Comparison of ENCODE assay signal across 8 mouse cellular contexts in the genomic region with DNA sequence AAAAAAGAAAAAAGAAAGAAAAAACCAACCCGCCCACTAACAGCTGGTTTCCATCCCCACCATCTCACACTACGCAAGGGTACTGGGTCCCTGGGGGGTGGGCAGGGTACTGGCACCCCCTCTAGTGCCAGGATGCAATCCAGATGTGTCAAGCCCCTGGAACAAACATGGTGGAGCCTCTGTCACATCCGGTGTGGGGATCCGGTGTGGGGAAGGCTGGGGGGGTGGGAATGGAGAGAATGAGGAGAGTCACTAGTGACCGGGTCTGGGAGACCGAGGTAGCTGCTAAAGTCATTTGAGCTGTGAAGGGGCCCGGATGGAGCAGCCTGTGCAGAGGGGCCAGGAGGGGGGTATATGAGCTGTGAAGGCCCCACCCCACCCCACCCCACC. TPM values are rescaled to one million over a fixed set of nuclear protein-coding genes. Genes with fewer than 3 reads are reported as not detected.
A peak's percentile ranks its signal among the peaks of the same experiment; 100 is the strongest.
DNase-seq lines count a peak whose midpoint lies in the region; ATAC-seq lines count a peak whose summit lies in the region.

No protein-coding gene starts in this region.

- H3K4me2 ChIP-seq in midbrain, embryonic 16.5 days (ENCODE audit: low read length), result no peak overlapping the region
- peak overlapping the region; percentile 91 for H3K4me2 ChIP-seq in intestine, embryonic 15.5 days (replicated peaks)
- H3K4me2 ChIP-seq in stomach, embryonic 14.5 days (replicated peaks; ENCODE audit: low read depth, low read length), result peak overlapping the region; percentile 79

- peaks cover 49% of the 10 kb centered on the region for H3K4me1 ChIP-seq in midbrain, embryonic 10.5 days
- peaks cover 11% of the 10 kb centered on the region; the same call in 1 of the 2 replicates for H3K4me1 ChIP-seq in midbrain, embryonic 16.5 days (ENCODE audit: control insufficient read depth, insufficient read depth, low read length)
- peaks cover 35% of the 10 kb centered on the region for H3K4me1 ChIP-seq in intestine, embryonic 15.5 days (replicated peaks)
- peaks cover 41% of the 10 kb centered on the region for H3K4me1 ChIP-seq in stomach, embryonic 14.5 days (ENCODE audit: control insufficient read depth, insufficient read depth, low read length)

- ATAC-seq in midbrain, embryonic 16.5 days, result no peak
- ATAC-seq in intestine, embryonic 15.5 days, result peak; percentile 5
- peak; percentile 48 for ATAC-seq in stomach, embryonic 14.5 days (ENCODE audit: insufficient number of reproducible peaks, insufficient read depth, low FRiP score, low read depth)

- no peak overlapping the region for H3K9ac ChIP-seq in midbrain, embryonic 16.5 days (ENCODE audit: low read depth, low read length)
- H3K9ac ChIP-seq in intestine, embryonic 15.5 days, result no peak overlapping the region
- H3K9ac ChIP-seq in stomach, embryonic 14.5 days (replicated peaks; ENCODE audit: low read depth, low read length), result peak overlapping the region; percentile 18; the same call in 1 of the 2 replicates

- peak overlapping the region; percentile 76 for H3K27ac ChIP-seq in midbrain, embryonic 10.5 days (replicated peaks)
- H3K27ac ChIP-seq in midbrain, embryonic 16.5 days (ENCODE audit: low read length), result no peak overlapping the region
- H3K27ac ChIP-seq in intestine, embryonic 15.5 days, result peak overlapping the region; percentile 86
- H3K27ac ChIP-seq in stomach, embryonic 14.5 days (ENCODE audit: low read length), result peak overlapping the region; percentile 97

- intact Hi-C loops in left cerebral cortex, postnatal 4 days (cut with DNase I), result no loop called here

- H3K9me3 ChIP-seq in midbrain, embryonic 10.5 days (replicated peaks), result no peaks in the 10 kb centered on the region
- no peaks in the 10 kb centered on the region for H3K9me3 ChIP-seq in midbrain, embryonic 16.5 days (replicated peaks; ENCODE audit: control insufficient read depth, low read length, poor library complexity, severe bottlenecking)
- H3K9me3 ChIP-seq in intestine, embryonic 15.5 days, result no peaks in the 10 kb centered on the region
- H3K9me3 ChIP-seq in stomach, embryonic 14.5 days (ENCODE audit: control insufficient read depth, low read depth, low read length), result no peaks in the 10 kb centered on the region

- peaks cover 14% of the 10 kb centered on the region for H3K27me3 ChIP-seq in midbrain, embryonic 10.5 days (ENCODE audit: low read depth, poor library complexity, severe bottlenecking)
- H3K27me3 ChIP-seq in midbrain, embryonic 16.5 days (ENCODE audit: control insufficient read depth, insufficient read depth, low read depth, low read length), result no peaks in the 10 kb centered on the region
- H3K27me3 ChIP-seq in intestine, embryonic 15.5 days (replicated peaks), result no peaks in the 10 kb centered on the region
- no peaks in the 10 kb centered on the region for H3K27me3 ChIP-seq in stomach, embryonic 14.5 days (ENCODE audit: control insufficient read depth, insufficient read depth, low read length)

- peaks cover 23% of the 10 kb centered on the region for H3K36me3 ChIP-seq in midbrain, embryonic 10.5 days
- H3K36me3 ChIP-seq in midbrain, embryonic 16.5 days (ENCODE audit: control insufficient read depth, insufficient read depth, low read length), result no peaks in the 10 kb centered on the region
- H3K36me3 ChIP-seq in intestine, embryonic 15.5 days, result peaks cover 20% of the 10 kb centered on the region
- peaks cover 25% of the 10 kb centered on the region for H3K36me3 ChIP-seq in stomach, embryonic 14.5 days (ENCODE audit: control insufficient read depth, insufficient read depth, low read length)

- WGBS in midbrain, embryonic 10.5 days, result 77% methylated on average over 7 of the region's 7 CpGs
- WGBS in midbrain, embryonic 16.5 days, result 83% methylated on average over 7 of the region's 7 CpGs
- WGBS in intestine, embryonic 15.5 days, result 40% methylated on average over 7 of the region's 7 CpGs
- WGBS in stomach, embryonic 14.5 days, result 30% methylated on average over 7 of the region's 7 CpGs

- peak; percentile 17 for DNase-seq in midbrain, embryonic 10.5 days (ENCODE audit: low spot score)
- DNase-seq in gastrocnemius, postnatal 25 days, result peak; percentile 66
- no peak for DNase-seq in layer of hippocampus, postnatal 25 days (ENCODE audit: extremely low spot score in 1 of 2, low spot score in 1 of 2)
- no peak for DNase-seq in right cerebral cortex, postnatal 4 days
- no peak for DNase-seq in left cerebral cortex, postnatal 4 days

- peak overlapping the region; percentile 9; the same call in 1 of the 2 replicates for H3K4me3 ChIP-seq in midbrain, embryonic 10.5 days
- no peak overlapping the region for H3K4me3 ChIP-seq in midbrain, embryonic 16.5 days (ENCODE audit: low read depth, low read length)
- peak overlapping the region; percentile 6; the same call in 1 of the 2 replicates for H3K4me3 ChIP-seq in intestine, embryonic 15.5 days (replicated peaks)
- no peak overlapping the region for H3K4me3 ChIP-seq in stomach, embryonic 14.5 days (ENCODE audit: low read depth, low read length)

RNA-seq across cellular contexts. Expression of a gene that starts 4.8 kb away (rescaled TPM):
- polyA plus RNA-seq in midbrain, embryonic 10.5 days (2016; fragmentation: Nextera tagmentation; extraction: Ambion mirVana), result 19.1 and 22.1 TPM in 2 replicates
- 9.7 and 10.3 TPM in 2 replicates for polyA plus RNA-seq in midbrain, embryonic 16.5 days (2015; fragmentation: Nextera tagmentation; extraction: Ambion mirVana)
- total RNA-seq in gastrocnemius, postnatal 25 days (2021), result 1 to 10 TPM; 2.3 to 3.6 TPM
- 29.2 and 30.4 TPM in 2 replicates for polyA plus RNA-seq in intestine, embryonic 15.5 days (2015; fragmentation: Nextera tagmentation; extraction: Ambion mirVana)
- polyA plus RNA-seq in stomach, embryonic 14.5 days (2014; fragmentation: Nextera tagmentation; extraction: Ambion mirVana), result 48.6 and 52.3 TPM in 2 replicates
- 1 to 10 TPM; 2.5 to 3.6 TPM for total RNA-seq in layer of hippocampus, postnatal 25 days (2021)
- total RNA-seq in left cerebral cortex, postnatal 4 days (2021), result 1 to 10 TPM; 4.5 to 5.5 TPM

RNA-seq across cellular contexts. Expression of a gene that starts 12.1 kb away (rescaled TPM):
- polyA plus RNA-seq in midbrain, embryonic 10.5 days (2016; fragmentation: Nextera tagmentation; extraction: Ambion mirVana), result 141 and 145 TPM in 2 replicates
- 67.7 and 71.7 TPM in 2 replicates for polyA plus RNA-seq in midbrain, embryonic 16.5 days (2015; fragmentation: Nextera tagmentation; extraction: Ambion mirVana)
- 10 to 100 TPM in 1 of 2 experiments, 1 to 10 TPM in 1; 6.5 to 10.5 TPM for total RNA-seq in gastrocnemius, postnatal 25 days (2021)
- 72.5 and 73.4 TPM in 2 replicates for polyA plus RNA-seq in intestine, embryonic 15.5 days (2015; fragmentation: Nextera tagmentation; extraction: Ambion mirVana)
- polyA plus RNA-seq in stomach, embryonic 14.5 days (2014; fragmentation: Nextera tagmentation; extraction: Ambion mirVana), result 64.7 and 69.6 TPM in 2 replicates
- total RNA-seq in layer of hippocampus, postnatal 25 days (2021), result 10 to 100 TPM; 34.6 to 36.3 TPM
- 10 to 100 TPM; 86.1 to 88.5 TPM for total RNA-seq in left cerebral cortex, postnatal 4 days (2021)

RNA-seq across cellular contexts. Expression of a gene that starts 30.8 kb away (rescaled TPM):
- polyA plus RNA-seq in midbrain, embryonic 10.5 days (2016; fragmentation: Nextera tagmentation; extraction: Ambion mirVana), result 141 and 143 TPM in 2 replicates
- polyA plus RNA-seq in midbrain, embryonic 16.5 days (2015; fragmentation: Nextera tagmentation; extraction: Ambion mirVana), result 101 and 104 TPM in 2 replicates
- 10 to 100 TPM; 61.9 to 62.8 TPM for total RNA-seq in gastrocnemius, postnatal 25 days (2021)
- polyA plus RNA-seq in intestine, embryonic 15.5 days (2015; fragmentation: Nextera tagmentation; extraction: Ambion mirVana), result 145 and 159 TPM in 2 replicates
- 136 and 150 TPM in 2 replicates for polyA plus RNA-seq in stomach, embryonic 14.5 days (2014; fragmentation: Nextera tagmentation; extraction: Ambion mirVana)
- 10 to 100 TPM; 60.1 to 62.4 TPM for total RNA-seq in layer of hippocampus, postnatal 25 days (2021)
- 10 to 100 TPM; 45.2 to 49.3 TPM for total RNA-seq in left cerebral cortex, postnatal 4 days (2021)

RNA-seq across cellular contexts. Expression of a gene that starts 44.0 kb away (rescaled TPM):
- polyA plus RNA-seq in midbrain, embryonic 10.5 days (2016; fragmentation: Nextera tagmentation; extraction: Ambion mirVana), result 4.5 and 4.9 TPM in 2 replicates
- polyA plus RNA-seq in midbrain, embryonic 16.5 days (2015; fragmentation: Nextera tagmentation; extraction: Ambion mirVana), result 3.0 and 3.1 TPM in 2 replicates
- total RNA-seq in gastrocnemius, postnatal 25 days (2021), result 1 to 10 TPM; 1.6 to 3.0 TPM
- polyA plus RNA-seq in intestine, embryonic 15.5 days (2015; fragmentation: Nextera tagmentation; extraction: Ambion mirVana), result 12.6 and 12.8 TPM in 2 replicates
- polyA plus RNA-seq in stomach, embryonic 14.5 days (2014; fragmentation: Nextera tagmentation; extraction: Ambion mirVana), result 10.6 and 12.5 TPM in 2 replicates
- 1 to 10 TPM; 2.1 to 2.7 TPM for total RNA-seq in layer of hippocampus, postnatal 25 days (2021)
- total RNA-seq in left cerebral cortex, postnatal 4 days (2021), result 1 to 10 TPM; 2.5 to 2.8 TPM

RNA-seq across cellular contexts. Expression of a gene that starts 57.4 kb away (rescaled TPM):
- polyA plus RNA-seq in midbrain, embryonic 10.5 days (2016; fragmentation: Nextera tagmentation; extraction: Ambion mirVana), result 5.6 and 5.9 TPM in 2 replicates
- 0.24 TPM in 1 of 2 replicates, not detected in the other for polyA plus RNA-seq in midbrain, embryonic 16.5 days (2015; fragmentation: Nextera tagmentation; extraction: Ambion mirVana)
- total RNA-seq in gastrocnemius, postnatal 25 days (2021), result 1 to 10 TPM; 1.0 to 1.6 TPM
- 2.9 and 3.0 TPM in 2 replicates for polyA plus RNA-seq in intestine, embryonic 15.5 days (2015; fragmentation: Nextera tagmentation; extraction: Ambion mirVana)
- polyA plus RNA-seq in stomach, embryonic 14.5 days (2014; fragmentation: Nextera tagmentation; extraction: Ambion mirVana), result 0.84 and 1.0 TPM in 2 replicates
- total RNA-seq in layer of hippocampus, postnatal 25 days (2021), result under 1 TPM; 0.84 to 0.87 TPM
- total RNA-seq in left cerebral cortex, postnatal 4 days (2021), result not detected

Comparison
In these comparisons a context has a peak if more than half of its experiments do, and no peak if none do; other contexts are left out.
1. H3K4me3 ChIP-seq: peak in midbrain, embryonic 10.5 days (single experiment) and intestine, embryonic 15.5 days (single experiment); none in midbrain, embryonic 16.5 days (single experiment) and stomach, embryonic 14.5 days (single experiment).
2. DNase-seq: peak in midbrain, embryonic 10.5 days (single experiment) and gastrocnemius, postnatal 25 days (single experiment); none in layer of hippocampus, postnatal 25 days (0 of 2), right cerebral cortex, postnatal 4 days (single experiment) and left cerebral cortex, postnatal 4 days (single experiment).